Mouse (Mus musculus) left cerebral cortex, postnatal 4 days (tissue): ENCODE results near the gene Casz1. TPM values are rescaled to one million over a fixed set of nuclear protein-coding genes. Genes with fewer than 3 reads are reported as not detected.
A peak's percentile ranks its signal among the peaks of the same experiment; 100 is the strongest.

Experiments
- DNase-seq: peaks from one replicate; pipeline ENCODE4 v3.0.0-alpha.2; 2022
- intact Hi-C: fragments of 180-260 bp; cut with DNase I; formaldehyde crosslinking; loops from one replicate; pipeline ENCODE4 v1.15.1; 2025
- total RNA-seq, 2 experiments: library from RNA; stranded (reverse); gene quantifications; 2 replicates each; pipeline ENCODE4 v1.2.3; 2021

Gene Casz1
- 1 to 10 TPM; 1.1 to 2.4 TPM for total RNA-seq

DNA sequence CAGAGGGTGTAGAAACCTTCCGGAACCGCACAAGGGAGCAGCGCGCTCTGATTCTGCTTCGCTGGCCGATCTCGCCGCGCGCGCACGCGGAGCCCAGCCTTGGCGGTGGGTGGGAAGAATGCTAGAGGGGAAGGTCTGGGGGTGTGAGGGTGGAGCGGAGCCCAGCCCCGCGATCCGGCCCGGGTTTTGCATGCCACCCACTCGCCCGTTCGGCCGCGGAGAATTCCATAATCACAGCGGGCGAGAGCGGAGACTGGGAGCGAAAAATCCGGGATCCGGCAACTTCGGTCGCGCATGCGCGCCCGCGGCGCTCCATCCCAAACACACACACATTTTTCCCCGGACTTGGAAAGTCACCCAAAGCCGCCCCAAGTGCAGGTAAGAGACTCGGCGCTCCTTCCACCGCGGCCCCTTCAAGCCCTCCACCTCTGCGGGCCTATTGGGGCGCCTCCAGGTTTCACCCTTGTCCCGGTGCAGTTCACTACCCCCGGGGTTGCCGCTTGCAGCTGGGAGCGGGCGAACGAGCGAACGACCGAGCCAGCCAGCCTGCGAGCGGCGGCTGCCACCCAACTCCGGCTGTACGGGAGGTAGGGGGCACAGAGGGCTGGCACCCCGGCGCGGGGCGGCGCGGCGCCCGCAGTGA is at the start of gene Casz1:
TSS of gene Casz1 (plus strand) at position 293 of the 643 bp plus-strand sequence.
- intact Hi-C loops: no loop called here
- DNase-seq: peak; percentile 90

DNA sequence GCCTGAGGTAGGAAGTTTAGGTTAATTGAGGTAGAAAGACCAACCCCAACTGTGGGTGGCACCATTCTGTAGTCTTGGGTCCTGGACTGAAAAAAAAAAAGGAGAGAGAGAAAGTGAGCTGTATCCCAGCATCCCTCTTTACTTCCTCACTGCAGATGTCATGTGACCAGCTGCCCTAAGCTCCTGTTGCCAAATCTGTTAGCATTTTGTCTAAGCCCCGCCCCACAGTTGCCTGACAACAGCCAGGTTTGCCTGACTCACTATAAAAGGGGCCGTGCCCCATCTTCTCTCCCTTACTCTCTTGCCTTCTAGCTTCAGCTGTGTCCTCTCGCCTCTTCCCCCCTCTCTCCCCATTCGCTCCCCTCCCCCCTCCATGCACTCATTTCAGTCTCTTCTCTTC is 45.4 kb upstream of the Casz1 start:
- no peak for DNase-seq
- intact Hi-C loops: no loop called here

DNA sequence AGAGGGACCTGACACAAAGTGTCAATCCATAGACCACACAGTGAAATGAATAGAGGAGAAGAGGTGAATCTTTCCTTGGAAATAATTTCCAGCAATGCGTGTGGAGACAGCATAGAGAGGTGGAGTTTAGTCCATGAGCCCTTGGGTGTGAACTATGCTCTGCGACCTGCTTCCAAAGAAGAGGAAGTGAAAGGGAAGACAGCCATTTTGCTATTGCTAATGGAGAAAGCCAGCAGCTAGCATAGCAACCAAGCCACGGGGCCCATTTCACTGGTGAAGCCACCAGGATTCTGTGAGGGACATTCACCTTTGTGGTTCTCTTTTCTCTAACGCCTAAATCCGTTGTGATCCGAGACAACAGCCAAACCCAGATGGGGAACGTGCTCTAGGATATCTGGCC is 44.1 kb upstream of the Casz1 start:
- intact Hi-C loops: no loop called here
- DNase-seq: no peak

DNA sequence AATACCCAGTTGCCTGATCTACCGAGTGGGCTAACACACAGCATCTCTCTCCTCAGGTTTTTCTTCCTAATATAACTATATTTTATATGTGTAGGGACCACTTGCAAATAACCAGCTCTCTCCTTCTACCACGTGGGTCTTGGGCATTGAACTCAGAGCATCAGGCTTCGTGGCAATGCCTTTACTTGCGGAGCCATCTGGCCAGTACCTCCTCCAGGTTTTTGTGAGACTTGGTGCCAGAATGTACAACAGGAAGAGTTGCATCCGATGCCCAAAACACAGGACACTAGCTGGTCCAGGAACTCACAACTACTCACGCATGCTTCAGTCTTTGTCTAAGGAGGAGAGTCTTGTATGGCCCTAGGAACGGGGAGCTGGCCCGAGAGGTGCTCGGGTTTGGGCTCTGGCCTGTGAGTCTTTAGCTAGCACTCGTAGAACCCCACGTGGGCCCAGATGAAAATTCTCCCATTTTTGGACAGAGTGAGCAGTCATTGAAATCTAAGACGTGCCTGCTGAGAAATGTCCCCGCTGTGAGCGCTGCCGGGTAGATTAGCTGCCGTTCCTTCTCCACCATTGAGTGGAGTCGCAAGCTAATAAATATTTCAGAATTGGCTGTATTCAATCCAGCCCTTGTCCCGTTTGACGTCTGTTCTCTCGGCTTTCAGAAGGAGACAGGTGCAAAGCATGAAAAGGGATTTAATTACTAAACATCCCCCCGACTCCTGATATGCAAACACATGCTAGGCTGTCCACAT is 38.0 kb upstream of the Casz1 start:
- intact Hi-C loops: no loop called here

DNA sequence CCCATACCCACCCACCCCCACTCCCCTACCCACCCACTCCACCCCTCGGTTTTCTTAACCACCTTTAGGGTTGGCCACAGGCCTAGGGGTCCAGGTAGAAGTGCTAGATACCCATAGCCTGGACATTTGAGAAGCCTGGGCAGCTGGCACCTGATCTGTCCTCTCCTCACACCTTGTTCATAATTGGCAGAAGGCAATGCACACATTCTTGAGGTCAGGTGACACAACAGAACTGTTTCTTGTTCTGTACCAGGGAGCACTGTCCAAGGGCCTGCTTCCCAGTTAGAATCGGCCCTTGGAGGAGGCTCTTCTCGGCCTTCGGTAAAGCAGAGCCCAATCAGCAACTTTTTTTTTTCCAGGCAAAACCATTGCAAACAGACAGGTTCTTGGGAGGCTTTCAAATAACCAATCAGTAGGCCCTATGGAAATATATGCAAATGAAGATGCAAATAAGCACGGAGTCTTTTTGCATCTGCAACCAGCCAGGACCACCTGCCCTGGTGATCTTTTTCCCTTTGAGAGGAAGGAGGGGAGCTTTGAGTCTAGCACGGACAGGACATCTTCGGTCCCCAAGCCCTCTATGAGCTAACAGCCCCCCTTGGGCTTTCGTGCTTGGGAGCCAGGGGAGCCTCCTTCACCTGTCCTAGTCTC is 36.4 kb upstream of the Casz1 start:
- DNase-seq: no peak
- intact Hi-C loops: no loop called here

More for the DNA sequence above, 38.0 kb upstream of the Casz1 start:
- DNase-seq: no peak

DNA sequence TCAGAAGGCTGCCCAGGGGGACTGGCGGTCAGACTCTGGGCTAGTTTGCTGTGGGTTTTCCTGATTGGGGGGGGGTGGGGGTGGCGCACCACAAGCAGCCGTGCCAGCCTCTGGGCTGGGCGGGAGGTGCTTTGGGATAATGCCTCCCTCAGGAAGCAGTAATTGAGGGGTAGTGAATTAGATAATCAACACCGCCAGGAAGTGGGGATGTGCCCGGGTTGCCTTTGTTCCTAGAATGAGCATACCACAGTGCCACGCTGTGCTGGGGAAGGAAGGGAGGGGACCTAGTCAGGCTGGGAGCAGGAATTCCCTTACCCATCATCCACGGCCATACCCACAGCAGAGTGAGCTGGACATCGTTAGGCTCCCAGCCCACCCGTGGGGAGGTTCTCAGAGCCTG is 35.6 kb upstream of the Casz1 start:
- DNase-seq: no peak
- intact Hi-C loops: no loop called here

DNA sequence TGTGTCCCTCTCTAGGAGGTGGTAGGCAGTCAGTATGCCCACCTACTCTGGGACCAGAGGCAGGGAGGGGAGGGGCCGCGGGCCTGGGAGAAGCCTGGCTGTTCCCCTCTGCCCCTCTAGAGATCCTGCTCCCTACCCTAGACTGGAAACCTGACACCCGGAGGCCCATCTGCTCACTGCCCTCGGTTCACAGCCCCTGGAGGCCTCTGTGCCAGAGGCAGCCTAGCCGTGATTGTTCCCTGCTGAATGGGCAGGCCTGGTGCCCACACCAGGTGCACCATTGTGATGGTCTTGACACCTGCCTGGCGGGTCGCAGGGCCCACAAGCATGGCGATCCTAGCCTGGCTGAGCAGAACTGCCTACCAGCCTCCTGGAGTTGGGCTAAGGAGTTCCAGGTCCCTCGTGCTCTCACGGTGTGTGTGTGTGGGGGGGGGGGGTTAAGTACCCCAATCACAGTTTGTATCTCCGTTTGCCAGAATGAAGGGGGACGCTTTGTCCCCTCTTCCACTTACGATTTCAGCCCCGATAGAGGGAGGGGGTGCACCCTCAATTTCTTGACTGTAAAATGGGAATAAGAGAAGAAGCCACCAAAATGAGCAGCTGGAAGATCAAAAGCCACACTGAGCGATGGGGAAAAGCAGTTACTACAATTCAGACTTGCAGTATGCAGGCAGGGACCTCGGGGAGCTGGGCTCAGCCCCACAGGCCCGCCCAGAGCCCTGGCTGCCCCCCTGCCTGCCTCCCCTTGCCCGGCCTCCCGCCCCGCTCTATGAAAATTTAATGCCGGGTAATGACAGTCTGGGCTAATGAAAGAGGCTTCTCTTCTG is 33.4 kb upstream of the Casz1 start:
- intact Hi-C loops: no loop called here
- peak; percentile 34 for DNase-seq

DNA sequence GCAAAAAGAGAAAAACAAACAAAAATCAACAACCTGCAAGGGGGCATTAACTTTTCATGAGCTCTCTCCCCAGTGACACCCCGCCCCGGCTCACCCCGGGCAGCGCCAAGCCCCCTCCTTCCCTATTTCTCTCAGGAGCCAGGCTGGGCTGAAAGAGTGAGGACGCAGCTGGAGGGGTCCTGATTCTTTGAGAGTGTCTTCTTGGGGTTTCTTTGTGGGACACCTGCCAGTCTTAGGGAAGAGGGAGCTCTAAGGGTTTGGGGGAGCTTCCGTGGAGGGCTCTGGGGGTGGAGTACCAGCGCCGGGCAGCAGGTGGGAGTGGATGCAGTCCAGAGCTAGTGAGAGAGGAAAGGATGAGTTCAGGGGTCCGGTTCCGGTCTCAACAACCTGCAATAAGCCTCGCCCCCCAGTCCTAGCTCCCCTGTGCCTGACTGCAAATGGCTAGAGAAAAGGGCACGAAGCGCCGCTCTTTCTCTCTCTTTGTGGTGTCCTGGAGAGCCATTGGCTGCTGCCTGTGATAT is 32.8 kb upstream of the Casz1 start:
- intact Hi-C loops: no loop called here

DNA sequence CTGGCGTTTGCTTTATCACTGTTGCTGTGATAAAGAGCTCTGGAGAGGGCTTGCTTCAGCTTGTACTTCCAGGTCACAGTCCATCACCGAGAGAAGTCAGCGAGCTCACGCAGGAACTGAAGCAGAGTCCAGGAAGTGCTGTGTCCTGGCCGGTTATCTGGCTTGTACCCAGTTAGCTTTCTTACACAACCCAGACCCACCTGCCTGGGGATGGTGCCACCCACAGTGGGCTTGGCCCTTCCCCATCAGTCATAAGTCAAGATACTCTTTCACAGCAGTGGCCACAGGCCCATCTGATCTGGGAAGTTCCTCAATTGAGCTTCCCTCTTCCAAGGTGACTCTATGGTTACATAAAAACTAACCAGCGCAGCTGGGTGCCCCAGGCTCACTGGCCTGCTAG is 31.6 kb upstream of the Casz1 start:
- intact Hi-C loops: no loop called here

More for the DNA sequence above, 32.8 kb upstream of the Casz1 start:
- no peak for DNase-seq

DNA sequence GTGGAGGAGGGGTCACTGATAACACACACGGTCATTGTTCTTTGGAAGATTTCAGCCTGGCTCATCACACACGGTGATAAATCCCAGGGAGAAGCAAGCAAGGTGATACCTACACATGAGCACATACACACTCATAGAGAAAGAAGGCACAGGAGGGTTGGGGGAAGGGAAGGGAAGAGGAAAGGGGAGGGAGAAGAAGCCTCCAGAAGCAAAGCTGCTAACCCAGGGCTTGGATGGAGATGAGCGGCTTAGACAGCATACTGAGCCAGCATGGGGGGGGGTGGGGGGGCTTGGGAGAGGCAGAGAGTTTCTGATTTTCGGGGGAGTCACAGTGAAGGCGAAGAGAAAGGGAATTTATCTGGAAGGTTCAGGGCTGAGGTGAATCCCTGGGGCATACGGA is 30.2 kb upstream of the Casz1 start:
- DNase-seq: no peak
- intact Hi-C loops: no loop called here

More for the DNA sequence above, 31.6 kb upstream of the Casz1 start:
- DNase-seq: no peak

DNA sequence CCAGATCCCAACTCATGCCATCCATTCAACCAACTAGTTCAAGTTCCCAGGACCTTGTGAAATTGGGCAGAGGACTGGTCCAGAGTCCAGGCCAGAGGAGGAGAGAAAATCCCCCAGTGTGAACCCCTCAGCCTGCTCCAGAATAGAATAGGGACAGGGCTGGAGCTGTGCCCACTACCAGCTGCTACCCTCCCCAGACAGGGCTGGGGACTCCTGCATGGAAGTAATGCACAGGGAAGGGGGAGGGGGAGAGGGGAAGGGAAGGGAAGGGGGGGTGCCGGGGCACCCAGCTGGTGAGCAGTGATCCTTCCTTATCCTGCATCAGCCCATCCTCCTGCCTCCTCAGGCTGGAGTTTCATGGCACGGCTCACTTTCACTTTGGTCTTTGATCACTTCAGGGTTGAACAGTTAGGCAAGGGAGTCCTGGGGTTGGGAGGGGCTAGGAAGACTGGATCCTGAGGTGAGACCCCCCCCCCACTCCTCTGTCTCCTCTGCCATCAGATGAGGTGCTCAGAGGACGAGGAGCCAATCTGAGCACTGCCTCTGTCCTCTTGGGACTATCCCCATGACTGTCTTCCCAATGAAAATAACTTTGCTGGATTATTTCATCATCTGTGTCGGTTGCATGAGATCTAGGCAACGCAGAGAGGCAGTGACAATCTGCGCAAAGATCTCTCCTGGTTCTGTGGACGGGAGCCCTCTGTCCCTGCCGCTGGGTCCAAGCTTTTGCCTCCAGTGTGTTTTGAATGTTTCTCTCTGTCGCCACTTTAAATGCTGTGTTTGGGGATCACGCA is 28.6 kb upstream of the Casz1 start:
- DNase-seq: peak; percentile 80
- intact Hi-C loops: no loop called here

DNA sequence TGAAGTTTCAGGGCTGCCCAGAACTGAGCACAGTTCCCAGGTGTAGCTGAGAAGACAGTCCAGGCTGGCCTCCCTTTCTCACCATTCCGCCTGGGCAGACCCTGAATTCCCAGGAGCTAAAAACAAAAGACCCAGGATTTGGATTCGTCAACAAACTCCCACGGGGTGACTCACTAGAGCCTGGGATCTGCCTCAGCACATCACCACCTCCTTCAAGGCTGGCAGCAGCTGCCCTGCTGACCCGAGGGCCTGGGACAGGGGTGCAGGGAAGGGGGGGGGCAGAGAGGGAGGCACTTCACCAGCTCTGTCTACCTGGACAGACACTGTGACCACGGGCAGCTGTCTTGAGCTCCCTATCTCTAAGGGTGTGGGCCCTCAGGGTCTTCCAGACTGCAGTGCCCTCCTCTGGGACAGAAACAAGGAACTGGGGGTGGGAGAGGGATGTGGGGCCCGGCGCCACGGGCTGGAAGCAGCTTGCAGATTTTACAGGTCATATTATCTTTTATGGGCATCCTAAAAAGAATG is 24.1 kb upstream of the Casz1 start:
- intact Hi-C loops: loop anchor here (10.0 kb wide), 1 partner anchor 55 kb away; no protein-coding TSS in a partner anchor
- no peak for DNase-seq

DNA sequence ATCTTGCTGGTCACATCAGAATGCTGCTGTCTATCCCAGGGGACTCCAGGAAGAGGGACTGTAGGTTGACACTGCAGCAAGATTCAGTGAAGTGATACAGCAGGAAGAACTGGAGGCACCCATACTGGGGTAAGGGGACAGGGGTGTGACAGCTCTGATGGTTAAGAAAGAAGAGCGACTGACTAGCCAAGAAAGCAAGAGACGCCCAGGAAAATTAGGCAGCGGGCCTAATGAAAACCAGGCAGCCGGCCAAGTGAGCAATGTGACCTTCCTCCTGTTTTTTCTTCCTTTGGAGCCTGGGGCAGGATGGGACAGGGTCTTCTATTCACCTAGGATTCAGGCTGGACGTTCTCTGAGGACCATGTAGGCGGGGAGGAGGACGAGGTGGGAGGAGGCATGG is 22.7 kb upstream of the Casz1 start:
- intact Hi-C loops: loop anchor here (10.0 kb wide), 1 partner anchor 57 kb away; no protein-coding TSS in a partner anchor
- peak; percentile 76 for DNase-seq

DNA sequence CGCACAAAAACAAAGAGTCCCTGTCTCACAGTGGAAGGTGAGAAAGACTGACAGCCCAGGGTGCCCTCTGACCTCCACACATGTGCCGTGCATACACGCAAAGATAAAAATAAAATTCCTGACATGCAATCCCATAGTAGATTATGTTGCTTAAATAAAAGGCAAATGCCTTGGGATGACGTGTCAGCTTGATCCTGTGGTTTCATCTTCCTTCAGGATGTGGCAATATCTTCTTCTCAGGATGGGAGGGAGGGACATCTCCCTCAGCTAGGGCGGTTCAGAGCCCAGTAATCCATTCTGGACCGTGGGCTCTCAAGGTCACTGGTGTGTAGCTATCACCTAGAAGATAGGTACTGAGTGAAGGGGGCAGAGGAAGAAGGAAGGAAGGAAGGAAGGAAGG is 21.3 kb upstream of the Casz1 start:
- no peak for DNase-seq
- intact Hi-C loops: loop anchor here (10.0 kb wide), 1 partner anchor 58 kb away; no protein-coding TSS in a partner anchor

DNA sequence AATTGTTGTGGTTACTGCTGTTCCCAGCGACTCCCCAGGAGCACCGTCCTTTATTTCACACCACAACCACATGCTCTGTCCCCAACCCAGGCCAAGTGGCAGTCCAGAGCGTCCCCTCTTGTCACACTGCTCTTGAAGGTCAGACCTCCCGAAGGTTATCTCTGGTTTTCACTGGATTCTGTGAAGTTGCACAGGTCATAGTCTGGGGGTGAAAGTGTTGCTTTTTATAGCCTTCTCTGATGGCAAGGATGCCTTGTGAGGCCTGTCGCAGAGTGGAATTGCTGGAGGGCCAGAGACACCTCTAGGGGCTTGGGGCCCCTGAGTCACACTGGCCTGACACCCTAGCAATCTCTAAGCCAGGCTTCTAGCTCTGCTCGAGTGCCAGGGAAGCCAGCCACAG is 20.5 kb upstream of the Casz1 start:
- intact Hi-C loops: loop anchor here (10.0 kb wide), 1 partner anchor 59 kb away; no protein-coding TSS in a partner anchor
- DNase-seq: no peak

DNA sequence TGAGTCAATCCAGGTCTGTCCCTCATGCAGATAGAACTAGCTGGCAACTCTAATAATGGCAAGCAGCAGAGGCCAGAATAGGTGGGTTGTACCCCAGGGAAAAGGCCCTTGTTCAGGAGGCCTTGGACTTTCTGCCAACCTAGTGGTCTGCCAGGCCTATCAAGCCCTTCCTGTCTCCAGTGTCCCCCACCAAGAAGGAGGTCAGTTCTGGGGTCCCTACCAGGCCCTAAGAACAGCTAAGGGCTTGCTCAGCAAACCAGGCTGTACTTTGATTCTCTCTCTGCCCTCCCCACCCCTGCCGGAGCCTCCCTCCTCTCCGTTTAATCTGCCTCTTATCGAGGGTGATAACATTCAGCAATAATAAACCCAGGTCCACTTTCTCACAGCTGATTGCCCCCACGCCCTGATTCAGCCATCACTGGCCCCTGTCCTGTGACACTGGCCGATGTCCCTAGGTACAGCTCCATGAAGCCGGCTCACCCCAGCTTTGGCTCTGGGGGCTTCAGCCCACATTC is 19.1 kb upstream of the Casz1 start:
- no peak for DNase-seq
- intact Hi-C loops: loop anchor here (10.0 kb wide), 1 partner anchor 60 kb away; no protein-coding TSS in a partner anchor

DNA sequence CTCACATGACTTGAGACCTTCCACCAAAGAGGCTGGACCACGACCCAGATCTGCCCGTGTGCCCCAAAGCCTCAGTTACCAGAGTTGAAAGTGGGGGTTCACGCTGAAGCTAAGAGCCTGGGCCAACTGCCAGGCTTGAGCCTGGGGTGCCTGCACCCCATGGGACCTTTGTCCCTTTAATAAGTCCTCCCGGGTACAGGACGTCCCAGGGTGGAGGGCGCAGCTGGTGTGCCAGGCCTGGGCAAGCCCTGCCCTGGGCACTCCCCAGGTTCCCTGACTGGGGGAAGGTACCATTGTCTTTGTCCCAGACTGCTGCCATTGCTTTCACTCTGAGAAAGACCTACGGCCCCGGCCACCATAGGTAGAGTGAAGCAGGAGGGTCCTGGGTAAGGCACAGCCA is 18.2 kb upstream of the Casz1 start:
- intact Hi-C loops: loop anchor here (10.0 kb wide), 1 partner anchor 61 kb away; no protein-coding TSS in a partner anchor
- DNase-seq: no peak

DNA sequence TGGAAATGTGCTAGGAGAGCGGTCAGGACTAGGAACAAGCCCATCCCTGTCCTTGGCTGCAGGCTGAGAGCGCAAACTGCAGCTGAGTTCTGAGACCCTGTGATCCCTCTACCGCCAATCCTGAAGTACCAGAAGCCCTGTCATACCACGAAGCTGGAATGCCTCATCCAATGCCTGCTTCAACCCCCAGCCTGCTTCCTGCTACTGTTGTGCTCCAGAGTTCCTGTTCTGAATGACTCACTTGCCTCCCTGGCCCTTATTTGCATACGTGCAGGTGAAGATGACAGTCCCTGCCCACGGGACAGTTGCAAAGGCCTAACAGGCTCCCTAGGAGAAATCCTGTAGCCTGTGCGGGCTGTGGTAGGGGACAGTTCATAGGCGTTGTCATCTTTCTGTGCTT is 13.3 kb upstream of the Casz1 start:
- DNase-seq: no peak
- intact Hi-C loops: no loop called here

DNA sequence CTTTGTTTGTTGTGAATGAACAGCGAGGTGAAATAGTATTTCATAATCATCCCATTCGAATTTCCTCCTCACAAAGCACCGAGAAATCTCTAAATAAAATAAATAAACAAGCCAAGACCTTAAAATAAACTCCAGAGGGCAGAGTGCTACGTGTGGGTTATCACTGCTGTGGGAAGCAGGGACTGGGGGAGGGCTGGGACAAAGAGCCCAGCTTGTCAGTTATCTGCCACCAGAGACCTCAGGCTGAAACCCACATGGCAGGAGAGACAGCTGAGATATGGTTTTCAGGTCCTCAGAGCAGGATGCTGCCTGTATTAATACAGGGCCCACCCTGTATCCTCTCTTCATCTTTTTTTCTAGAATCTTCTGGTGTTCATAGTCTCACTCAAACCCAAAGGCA is 9.2 kb upstream of the Casz1 start:
- intact Hi-C loops: no loop called here

More for the DNA sequence above, 9.2 kb upstream of the Casz1 start:
- DNase-seq: no peak
